Mouse (Mus musculus): ENCODE results near the gene Zkscan1. TPM values are rescaled to one million over a fixed set of nuclear protein-coding genes. Genes with fewer than 3 reads are reported as not detected.
"Not testable (repeated sequence)": the region's sequence is repeated elsewhere in the genome, so short reads cannot be mapped to it uniquely, and the experiment has no call there.

Gene Zkscan1
- total RNA-seq (2014; fragmentation: Nextera tagmentation) (40.3 and 41.1 TPM in 2 replicates), total RNA-seq (2017) (38.0 and 44.5 TPM in 2 replicates)

DNA sequence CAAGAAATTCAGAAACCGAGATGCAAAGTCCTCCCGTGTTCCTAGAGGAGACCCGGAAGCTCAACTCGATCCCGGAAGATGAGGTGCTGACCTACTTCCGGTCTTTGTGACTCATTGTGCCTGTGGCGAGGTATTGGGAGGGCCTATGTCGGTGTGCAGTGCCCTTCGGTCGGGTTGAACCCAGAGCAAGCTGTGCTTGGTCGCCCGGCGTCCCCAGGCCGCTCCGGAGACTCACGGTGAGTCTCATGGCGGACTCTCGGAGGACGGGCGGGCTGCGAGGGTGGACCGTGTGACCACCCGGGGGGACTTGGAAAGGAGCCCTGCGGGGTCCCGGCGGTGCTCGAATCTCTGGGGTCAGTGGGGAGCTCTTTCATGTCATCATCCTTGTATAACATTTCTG, at the start of gene Zkscan1:
TSS of gene Zkscan1 (plus strand) at position 89 of the 400 bp plus-strand sequence.
- peak; percentile 88 for ATAC-seq (replicated peaks; ENCODE audit: low FRiP score, low TSS enrichment, poor library complexity, severe bottlenecking)

GRCm38 (mm10) chr5:138052894-138053293, 32.0 kb upstream of the Zkscan1 start, which contains the start of gene Smok3c:
Gene Smok3c, plus strand, starts transcription at chr5:138053194.
- not testable (repeated sequence) for ATAC-seq (replicated peaks; ENCODE audit: low FRiP score, low TSS enrichment, poor library complexity, severe bottlenecking)

DNA sequence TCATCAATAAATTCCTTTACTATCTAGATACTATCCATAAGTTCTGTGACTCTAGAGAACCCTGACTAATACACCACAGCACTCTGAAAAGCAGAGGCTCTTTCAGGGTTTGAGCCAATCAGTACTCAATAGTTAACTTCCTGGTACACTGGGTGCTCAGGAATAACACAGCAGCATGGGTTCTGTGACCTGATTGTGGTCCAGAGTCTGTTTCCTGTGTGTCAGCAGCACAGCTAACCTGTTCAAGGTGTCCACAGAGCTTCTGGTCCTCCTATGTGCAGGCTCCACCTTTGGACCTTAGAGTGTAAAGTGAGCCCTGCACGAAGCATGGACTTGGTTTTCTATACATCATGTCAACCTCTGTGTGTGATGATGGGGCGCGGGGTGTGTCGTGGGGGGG, 11.1 kb upstream of the Zkscan1 start:
- ATAC-seq (replicated peaks; ENCODE audit: low FRiP score, low TSS enrichment, poor library complexity, severe bottlenecking), result no peak

DNA sequence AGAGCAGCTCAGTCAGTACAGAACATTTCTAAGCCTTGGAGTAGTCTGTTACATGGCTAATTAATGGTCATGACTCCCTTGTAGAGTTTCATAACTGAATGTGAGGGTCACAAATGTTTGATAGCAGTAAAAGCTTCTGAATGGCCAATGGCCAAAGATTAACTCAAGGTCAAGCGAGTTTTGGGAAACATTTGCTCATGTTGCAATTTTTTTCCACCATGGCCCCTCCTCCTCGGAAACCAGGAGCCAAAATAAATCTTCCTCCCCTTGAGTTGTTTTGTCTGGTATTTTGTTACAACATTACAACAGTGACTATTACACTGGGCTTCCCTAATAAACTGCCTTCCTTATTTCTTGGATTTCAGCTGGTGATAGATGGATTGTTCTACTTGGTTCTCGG, 9.2 kb upstream of the Zkscan1 start:
- ATAC-seq (replicated peaks; ENCODE audit: low FRiP score, low TSS enrichment, poor library complexity, severe bottlenecking), result no peak

DNA sequence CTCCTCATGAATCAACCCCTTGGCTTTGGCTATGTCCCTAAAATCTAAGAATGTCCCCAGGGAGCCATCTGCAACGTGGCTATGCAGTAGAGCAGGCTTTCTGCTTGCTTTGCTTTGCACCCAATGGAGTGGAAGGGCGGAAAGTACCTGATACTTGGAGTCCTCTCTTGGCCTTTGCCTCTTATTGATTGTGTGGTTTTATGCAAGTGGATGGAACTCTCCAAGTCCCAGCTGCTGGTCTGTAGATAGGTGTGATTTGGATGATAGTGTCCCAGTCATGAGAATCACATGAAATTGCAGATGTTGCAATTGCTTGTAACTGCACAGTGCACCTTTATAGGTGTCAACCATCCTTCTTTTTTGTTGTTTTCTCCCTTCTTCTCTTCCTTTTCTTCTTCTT, 8.7 kb upstream of the Zkscan1 start:
- no peak for ATAC-seq (replicated peaks; ENCODE audit: low FRiP score, low TSS enrichment, poor library complexity, severe bottlenecking)

GRCm38 (mm10) chr5:138080456-138080855, 4.4 kb upstream of the Zkscan1 start:
- no peak for ATAC-seq (replicated peaks; ENCODE audit: low FRiP score, low TSS enrichment, poor library complexity, severe bottlenecking)

DNA sequence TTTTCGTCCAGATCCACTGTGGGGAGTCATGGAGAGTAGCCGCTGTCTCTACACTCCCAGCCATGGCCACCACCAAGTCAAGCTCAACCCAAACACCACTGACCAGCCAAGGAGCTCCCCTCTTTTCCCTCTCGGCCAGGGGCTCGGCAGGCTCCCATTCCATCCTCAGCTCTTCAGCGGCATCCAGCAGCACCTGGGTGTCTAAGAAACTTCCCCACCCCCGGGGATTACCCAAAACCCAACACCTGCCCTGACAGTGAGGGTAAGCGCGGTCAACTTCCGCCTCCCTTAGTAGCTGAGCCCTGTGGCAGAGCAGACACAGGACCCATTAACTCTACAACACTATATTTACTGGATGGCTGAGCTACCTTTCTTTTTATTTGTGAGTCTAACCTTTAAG, 3.4 kb upstream of the Zkscan1 start:
- no peak for ATAC-seq (replicated peaks; ENCODE audit: low FRiP score, low TSS enrichment, poor library complexity, severe bottlenecking)

DNA sequence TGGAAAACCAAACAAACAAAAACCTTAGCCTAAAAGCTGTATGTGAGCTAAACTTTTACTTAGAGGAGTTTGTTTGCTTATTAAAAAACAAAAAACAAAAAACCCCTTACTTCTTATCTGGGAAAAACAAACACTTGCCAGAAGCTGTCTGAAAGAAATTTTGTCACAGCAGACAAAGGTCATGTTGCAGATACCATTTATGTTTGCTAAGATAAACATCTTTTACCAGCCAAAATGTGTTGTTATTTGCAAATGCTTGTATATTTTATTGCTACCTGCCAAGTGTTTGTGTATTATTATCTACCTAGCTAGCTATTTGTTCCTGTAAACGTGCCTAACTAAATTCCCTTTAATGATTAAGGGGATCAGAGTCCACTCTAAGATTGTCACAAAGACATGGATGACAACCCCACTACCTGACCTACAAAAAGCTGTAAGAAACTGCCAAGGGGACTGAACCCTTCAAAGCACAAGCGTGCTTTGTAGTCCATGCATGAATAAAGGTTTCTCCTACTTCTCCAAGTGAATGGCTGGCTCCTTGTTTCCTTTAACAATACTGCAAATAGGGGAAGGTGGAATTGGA, 1.5 kb upstream of the Zkscan1 start:
- no peak for ATAC-seq (replicated peaks; ENCODE audit: low FRiP score, low TSS enrichment, poor library complexity, severe bottlenecking)

GRCm38 (mm10) chr5:138083936-138084335, 948 bp upstream of the Zkscan1 start:
- ATAC-seq (replicated peaks; ENCODE audit: low FRiP score, low TSS enrichment, poor library complexity, severe bottlenecking), result no peak

DNA sequence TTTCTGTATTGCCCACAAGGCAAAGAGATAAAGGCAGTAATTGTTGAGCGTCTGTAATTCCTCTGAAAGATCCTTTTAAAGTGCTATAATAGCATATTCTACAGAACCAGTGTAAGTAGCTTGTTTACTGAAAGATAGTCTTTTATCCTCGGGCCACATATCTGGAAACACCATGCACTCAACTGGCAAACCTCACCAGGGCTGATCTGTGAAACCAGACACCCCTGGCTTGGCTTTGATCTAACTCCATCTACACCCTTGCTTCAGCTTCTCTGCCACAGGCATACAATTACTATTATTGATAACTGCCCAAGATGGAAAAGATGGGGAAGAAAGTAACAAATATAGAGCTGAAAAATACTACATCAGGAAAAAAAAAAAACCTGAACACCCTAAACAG, 377 bp upstream of the Zkscan1 start:
- ATAC-seq (replicated peaks; ENCODE audit: low FRiP score, low TSS enrichment, poor library complexity, severe bottlenecking), result peak; percentile 88

GRCm38 (mm10) chr5:138085421-138085911, 582 bp downstream of the Zkscan1 start:
- no peak for ATAC-seq (replicated peaks; ENCODE audit: low FRiP score, low TSS enrichment, poor library complexity, severe bottlenecking)

GRCm38 (mm10) chr5:138086842-138087241, 2.0 kb downstream of the Zkscan1 start:
- no peak for ATAC-seq (replicated peaks; ENCODE audit: low FRiP score, low TSS enrichment, poor library complexity, severe bottlenecking)

- ATAC-seq (replicated peaks; ENCODE audit: low FRiP score, low TSS enrichment, poor library complexity, severe bottlenecking), result no peak
These were observed 3.5 kb downstream of the Zkscan1 start for GRCm38 (mm10) chr5:138088366-138088765.

DNA sequence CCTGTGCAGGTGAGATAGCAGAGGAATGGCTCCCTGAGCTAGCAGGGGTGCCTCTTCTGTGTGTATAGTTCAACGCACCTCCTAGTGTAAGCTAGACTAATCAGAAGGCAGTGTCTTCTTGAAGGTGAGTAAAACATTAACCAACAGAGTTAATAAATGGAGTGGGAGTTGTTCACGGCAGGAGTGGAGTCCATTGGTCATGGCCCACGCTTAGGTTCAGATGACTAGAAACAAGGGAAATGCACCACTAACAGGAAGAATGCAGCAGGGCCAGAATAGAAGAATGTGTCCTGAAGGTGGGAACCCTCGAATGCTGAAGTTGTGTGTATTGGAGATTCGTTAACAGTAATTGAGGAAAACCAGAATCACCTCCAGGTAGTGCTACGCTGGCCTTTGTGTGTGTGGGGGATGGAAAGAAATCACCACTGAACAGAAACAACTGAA, 4.2 kb downstream of the Zkscan1 start:
- no peak for ATAC-seq (replicated peaks; ENCODE audit: low FRiP score, low TSS enrichment, poor library complexity, severe bottlenecking)

- ATAC-seq (replicated peaks; ENCODE audit: low FRiP score, low TSS enrichment, poor library complexity, severe bottlenecking), result no peak
These were observed 5.4 kb downstream of the Zkscan1 start for GRCm38 (mm10) chr5:138090271-138090670.

GRCm38 (mm10) chr5:138090737-138091136, 5.9 kb downstream of the Zkscan1 start:
- no peak for ATAC-seq (replicated peaks; ENCODE audit: low FRiP score, low TSS enrichment, poor library complexity, severe bottlenecking)

DNA sequence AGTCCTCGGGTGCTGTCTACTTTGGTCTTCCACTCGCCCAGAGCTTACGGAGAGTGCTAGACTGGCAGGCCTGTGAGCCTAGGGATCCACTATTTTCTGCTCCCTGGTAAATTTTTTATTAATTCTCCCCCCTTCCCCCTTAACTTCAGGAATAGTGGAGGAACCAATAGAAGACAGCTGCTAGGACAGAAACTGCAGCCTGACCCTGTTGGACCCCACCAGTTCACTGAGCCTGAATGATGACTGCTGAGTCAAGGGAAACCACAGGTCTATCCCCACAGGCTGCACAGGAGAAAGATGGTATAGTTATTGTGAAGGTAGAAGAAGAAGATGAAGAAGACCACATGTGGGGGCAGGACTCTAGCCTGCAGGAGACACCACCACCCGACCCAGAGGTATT, 7.9 kb downstream of the Zkscan1 start:
- ATAC-seq (replicated peaks; ENCODE audit: low FRiP score, low TSS enrichment, poor library complexity, severe bottlenecking), result no peak

DNA sequence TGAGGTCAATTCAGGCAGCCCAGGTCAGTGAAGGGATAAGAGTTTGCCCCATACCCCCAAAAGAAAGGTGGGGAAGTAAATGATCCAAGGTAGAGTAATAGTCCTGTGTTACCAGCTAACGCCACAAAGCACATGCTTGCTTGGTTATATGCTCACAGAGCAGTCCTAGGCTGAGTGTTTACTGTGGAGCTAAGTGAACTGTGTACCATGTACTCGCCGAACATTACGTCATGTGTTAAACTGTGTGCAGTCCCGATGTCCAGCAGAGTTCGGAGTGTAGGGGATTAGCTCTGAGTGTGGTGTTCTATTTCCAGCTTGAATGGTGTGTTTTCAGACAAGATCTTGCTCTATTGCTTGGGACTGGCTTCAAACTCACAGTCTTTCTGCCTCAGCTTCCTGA, 9.6 kb downstream of the Zkscan1 start:
- no peak for ATAC-seq (replicated peaks; ENCODE audit: low FRiP score, low TSS enrichment, poor library complexity, severe bottlenecking)

DNA sequence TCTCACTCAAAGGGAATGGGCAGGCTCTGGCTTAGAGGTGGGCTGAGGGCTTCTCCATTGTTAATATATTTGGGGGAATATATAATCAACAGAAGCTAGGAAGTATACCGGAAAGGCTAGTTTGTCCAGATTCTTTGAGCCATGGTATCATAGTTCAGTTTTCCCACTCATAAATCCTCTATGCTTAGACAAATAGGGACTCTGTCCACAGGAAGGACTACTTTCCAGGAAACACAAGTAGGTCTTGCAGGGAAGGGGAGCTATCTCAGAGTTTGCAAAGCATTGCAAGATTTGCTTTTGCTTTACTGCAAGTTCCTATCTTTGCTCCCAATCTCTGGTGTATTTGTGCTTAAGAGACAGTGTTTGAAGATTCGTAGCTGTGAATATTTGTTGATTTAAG, 20.1 kb downstream of the Zkscan1 start:
- no peak for ATAC-seq (replicated peaks; ENCODE audit: low FRiP score, low TSS enrichment, poor library complexity, severe bottlenecking)

GRCm38 (mm10) chr5:138107130-138107529, 22.2 kb downstream of the Zkscan1 start:
- ATAC-seq (replicated peaks; ENCODE audit: low FRiP score, low TSS enrichment, poor library complexity, severe bottlenecking), result no peak

- not testable (repeated sequence) for ATAC-seq (replicated peaks; ENCODE audit: low FRiP score, low TSS enrichment, poor library complexity, severe bottlenecking)
These were observed 25.0 kb downstream of the Zkscan1 start for GRCm38 (mm10) chr5:138109847-138110396.

Measured in megakaryocyte-erythroid progenitor cell, adult 5-6 weeks (primary cell).